Mouse (Mus musculus) layer of hippocampus, adult 9-11 months (tissue): Measurements from ENCODE around the gene Galnt11.

Source experiments
- DNase-seq: peaks from one replicate; pipeline ENCODE4 v3.0.0; 2022

Gene Galnt11

GRCm38 (mm10) chr5:25256686-25257085 lies 35.0 kb downstream of the Galnt11 start:
- peak; percentile 48 for DNase-seq

GRCm38 (mm10) chr5:25261452-25261851 lies 39.7 kb downstream of the Galnt11 start:
- DNase-seq, result no peak

DNA sequence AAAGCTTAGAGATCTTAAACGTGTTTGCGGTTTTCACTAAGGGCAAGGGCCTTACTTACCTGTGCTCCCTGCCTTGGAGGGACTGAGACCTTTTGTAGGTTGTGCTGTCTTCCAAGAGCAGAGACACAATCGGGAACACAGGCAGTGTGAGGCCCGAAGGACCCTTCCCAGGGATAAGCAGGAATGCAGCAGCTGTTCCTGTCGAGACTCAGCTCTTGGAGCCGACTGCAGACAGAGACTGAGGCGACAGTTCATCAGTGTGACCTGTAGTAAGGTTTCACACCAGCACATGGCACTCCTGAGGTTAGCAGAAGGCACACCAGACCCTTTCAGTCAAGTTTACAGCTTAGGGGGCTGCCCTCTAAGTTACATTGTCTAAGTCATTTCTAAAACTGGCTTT lies 40.6 kb downstream of the Galnt11 start:
- DNase-seq, result no peak

DNA sequence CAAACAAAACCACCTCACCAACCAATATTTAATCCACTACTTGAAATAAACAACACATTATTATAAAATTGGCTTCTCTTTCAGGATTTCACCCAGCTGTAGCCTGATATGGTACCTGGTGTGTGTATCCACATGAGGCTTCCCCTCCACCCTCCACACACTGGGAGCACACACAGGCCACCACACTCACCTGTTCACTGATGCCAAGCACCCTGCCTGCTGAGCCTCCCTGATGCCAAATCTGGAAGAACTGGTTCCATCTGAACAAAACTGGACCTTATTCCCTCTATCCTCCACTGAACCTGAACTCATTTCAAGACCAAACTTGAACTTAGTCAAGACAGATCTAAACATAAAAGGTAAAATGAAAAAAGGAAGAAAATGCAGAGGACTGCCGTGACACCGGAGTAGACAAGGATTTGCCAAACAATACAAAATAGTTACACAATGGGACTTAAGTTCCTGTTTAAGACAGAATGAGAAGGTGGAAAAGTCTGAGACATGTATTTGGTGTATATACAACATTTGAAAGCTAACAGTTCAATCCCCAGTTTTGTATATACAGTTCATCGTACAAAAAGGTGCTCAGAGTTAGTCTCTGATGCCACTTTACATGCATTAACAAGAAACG lies 46.7 kb downstream of the Galnt11 start:
- DNase-seq, result no peak

- no peak for DNase-seq
These were observed 53.9 kb downstream of the Galnt11 start for GRCm38 (mm10) chr5:25275629-25276028.

DNA sequence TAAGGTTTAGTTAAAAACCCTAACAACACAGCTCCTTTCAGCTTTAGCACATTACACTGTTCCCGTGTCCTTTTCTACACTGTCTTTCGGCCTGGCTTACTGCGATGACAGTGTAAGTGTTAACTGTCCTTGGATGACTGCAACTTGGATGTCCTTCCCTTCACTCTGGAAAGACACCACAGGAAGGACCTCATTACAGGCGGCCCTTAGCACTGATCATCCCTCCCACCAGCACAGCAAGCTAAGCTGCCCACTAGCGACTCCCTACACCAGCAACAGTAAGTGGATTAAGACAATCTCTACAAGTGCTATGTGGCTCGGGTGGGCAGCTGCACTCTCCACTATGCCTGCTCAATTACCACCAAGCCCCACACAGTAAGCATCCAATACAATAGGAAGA lies 54.7 kb downstream of the Galnt11 start:
- DNase-seq, result no peak

DNA sequence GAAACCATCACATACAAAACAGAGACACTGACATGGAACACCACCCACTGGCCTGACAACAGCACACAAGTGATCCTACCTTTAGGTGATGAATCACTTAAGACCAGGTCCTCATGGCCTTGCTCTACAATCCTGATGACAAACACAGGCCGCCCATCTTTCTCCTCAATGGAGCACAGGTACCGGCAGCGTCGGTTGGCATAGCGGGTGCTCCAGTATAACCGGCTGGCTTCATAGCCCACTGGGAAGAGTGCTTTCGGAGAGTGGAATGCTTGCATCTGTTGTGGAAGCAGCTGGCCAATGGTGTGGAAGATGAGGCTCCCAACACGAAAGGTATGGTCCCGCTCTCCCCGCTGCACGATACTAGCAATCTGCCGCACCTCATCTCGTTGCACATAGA lies 62.3 kb downstream of the Galnt11 start:
- no peak for DNase-seq

DNA sequence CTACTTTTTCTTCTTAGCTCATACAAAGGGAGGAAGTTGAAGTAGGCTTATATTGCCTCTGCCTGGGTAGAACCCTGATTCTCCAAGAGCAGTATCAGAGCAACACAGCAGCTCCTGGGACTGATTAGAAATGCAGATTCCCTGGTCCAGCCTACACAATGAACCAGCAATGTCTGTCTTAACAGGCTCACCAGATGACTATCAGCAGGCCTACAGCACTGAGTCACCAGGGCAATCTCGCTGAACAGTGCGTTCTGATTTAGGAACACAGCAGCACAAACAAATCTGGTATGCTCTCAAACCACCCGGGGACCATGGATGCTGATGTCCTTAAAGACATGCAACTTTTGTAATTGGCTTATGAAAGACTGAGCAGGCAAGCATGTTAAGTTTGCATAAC lies 75.1 kb downstream of the Galnt11 start:
- DNase-seq, result peak; percentile 82

- DNase-seq, result no peak
These were observed 88.5 kb downstream of the Galnt11 start for GRCm38 (mm10) chr5:25310226-25310625.

DNA sequence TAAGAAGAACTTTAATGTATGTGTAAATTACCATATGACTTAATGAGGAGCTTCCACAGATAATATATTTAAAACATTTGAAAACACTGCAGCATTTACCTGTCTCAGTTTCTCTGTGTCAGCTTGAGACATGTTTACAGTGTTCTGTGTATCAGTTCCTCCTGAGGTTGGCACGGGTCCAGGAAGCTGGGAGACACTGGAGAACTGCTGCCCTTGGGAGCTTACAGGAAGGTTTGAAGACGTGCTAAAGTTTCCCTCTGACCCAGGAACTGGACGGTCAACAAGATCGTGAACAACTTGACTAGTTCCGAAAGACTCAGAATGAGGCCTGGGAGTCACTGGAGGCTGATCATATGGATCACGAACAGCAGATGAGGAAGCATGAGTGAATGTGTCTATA lies 92.2 kb downstream of the Galnt11 start:
- no peak for DNase-seq
